Mouse (Mus musculus): Measurements from ENCODE around the gene Dnaaf1.

DNA sequence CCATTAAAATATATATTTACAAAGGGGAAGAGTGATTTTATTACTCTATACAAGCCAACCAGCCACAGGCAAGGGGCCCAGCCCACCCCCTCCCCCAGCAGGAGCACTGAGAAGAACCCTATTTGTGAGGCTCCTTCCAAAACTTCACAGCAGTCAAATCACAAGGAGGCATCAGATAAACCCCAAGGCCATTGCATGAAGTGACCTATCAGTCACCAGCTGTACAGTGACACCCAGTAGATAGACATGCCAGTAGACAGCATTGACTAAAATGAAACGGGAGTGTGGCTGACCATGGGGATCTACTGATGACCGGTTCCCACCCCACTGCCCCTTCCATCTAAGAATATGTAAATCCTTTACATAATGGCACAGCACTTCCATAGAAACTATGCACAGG lies 22.1 kb upstream of the Dnaaf1 start:
- TF ChIP-seq POLR2A (IDR thresholded peaks at IDR 0.05; ENCODE audit: insufficient read depth, low read depth, low read length): no peak
- TF ChIP-seq CTCF (IDR thresholded peaks at IDR 0.05; ENCODE audit: insufficient read depth, low read depth, low read length): no peak
